Mouse (Mus musculus) cerebellum, adult 9-11 months (tissue): Measurements from ENCODE around the gene Cyp17a1.

Experiments used
- DNase-seq: peaks from one replicate; pipeline ENCODE4 v3.0.0; 2022

The Cyp17a1 gene

DNA sequence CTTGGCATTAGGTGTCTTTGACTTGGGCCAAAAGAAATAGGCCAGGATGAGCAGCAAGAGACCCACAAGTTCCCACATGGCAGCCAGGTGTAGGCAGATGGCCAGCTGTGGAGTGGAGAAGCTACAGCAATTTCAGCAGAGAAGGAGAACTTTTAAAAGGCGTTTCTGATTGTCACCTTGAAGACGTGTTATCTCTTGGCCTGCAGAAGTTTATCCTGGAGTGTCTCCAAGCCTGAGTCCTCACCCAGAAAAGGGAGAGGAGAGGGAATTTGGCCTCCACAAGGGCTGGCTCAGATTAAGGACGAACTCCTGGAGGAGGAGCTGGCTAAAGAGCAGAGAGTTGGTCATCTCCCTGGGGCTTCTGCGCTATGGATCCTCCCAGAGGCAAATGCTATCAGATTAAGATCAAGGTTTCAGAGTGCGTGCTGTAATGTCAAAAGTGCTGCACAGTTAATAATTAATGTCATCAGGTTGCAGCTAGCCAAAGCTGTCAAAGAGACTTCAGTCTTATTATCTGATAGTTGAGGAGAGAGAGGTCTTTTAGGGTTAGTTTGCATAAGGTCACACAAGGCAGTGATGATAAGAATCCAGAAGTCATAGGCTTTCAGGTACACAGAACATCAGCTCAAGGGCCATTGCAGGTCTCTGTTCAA lies at the start of gene Cyp17a1:
TSS of gene Cyp17a1 (minus strand) at position 407 of the 653 bp plus-strand sequence.
- no peak for DNase-seq

DNA sequence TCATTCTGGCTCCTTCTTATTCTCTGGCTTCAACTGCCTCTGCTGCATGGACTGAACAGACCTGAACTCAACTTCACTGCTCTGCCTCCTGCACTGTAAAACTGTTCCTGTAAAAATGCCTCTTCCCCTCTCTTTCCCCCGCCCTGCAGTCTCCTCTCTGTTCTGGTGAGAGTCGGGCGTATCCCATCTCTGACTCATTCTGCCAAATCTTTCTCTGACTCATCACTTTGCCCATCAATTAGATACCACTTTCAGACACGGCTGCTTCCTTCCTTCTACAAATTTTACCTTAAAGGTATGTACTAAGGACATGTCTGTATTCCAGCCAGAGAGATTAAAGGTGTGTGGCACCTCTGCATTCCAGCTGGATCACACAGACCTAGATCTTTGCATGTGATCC lies 45.2 kb upstream of the Cyp17a1 start:
- no peak for DNase-seq

DNA sequence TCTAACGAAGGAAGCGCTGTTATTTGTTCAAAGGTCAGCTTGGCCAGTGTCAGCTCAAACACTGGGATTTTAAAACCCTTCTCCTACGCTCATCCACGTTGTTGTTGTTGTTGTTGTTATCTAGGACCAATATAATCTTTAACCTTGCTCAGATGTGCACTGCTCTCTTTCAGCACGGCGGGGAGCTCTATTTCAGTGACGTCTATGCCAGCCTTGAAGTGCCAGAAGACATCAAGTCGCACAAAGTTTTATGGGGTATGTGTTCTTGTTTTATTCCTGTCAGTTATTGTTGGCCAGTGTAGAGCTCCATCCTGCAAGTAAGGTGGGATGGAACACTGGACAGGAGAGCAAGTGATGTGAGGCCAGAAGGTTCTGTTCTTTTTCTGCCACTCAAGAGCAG lies 42.0 kb upstream of the Cyp17a1 start:
- no peak for DNase-seq

DNA sequence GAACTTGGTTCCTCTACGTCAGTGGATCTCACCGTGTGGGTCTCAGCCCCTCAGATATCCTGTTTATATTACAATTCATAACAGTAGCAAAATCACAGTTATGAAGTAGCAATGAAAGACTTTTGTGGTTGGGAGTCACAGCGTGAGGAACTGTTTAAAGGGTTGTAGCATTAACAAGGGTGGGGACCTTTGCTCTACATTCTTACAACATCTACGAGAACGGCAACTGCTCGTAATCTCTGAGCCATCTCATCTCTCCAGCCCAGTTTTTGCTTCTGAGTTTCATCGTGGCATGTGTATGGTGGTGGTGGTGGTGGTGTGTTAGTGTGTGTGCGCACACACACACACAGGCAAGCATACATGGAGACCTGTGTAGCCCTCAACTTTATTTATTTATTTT lies 41.3 kb upstream of the Cyp17a1 start:
- no peak for DNase-seq

DNA sequence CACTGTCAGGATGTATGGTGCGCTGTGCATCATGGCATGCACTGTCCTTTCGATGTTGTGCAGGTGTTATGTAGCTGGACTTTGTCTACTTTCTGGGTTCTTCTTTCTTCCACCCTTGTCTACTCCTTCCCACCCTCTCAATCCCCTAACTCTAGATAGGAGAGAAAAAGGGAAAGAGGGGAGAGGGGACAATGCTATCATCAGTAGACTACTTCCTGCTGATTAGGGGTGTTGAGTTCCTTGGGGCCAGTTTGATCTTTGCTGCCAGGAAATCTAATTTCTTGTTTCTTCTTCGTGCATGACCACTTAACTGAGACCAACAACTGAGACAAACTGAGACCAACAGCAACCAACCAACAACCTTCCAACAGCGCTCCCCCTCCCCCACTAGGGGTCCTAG lies 37.6 kb upstream of the Cyp17a1 start:
- DNase-seq = no peak

DNA sequence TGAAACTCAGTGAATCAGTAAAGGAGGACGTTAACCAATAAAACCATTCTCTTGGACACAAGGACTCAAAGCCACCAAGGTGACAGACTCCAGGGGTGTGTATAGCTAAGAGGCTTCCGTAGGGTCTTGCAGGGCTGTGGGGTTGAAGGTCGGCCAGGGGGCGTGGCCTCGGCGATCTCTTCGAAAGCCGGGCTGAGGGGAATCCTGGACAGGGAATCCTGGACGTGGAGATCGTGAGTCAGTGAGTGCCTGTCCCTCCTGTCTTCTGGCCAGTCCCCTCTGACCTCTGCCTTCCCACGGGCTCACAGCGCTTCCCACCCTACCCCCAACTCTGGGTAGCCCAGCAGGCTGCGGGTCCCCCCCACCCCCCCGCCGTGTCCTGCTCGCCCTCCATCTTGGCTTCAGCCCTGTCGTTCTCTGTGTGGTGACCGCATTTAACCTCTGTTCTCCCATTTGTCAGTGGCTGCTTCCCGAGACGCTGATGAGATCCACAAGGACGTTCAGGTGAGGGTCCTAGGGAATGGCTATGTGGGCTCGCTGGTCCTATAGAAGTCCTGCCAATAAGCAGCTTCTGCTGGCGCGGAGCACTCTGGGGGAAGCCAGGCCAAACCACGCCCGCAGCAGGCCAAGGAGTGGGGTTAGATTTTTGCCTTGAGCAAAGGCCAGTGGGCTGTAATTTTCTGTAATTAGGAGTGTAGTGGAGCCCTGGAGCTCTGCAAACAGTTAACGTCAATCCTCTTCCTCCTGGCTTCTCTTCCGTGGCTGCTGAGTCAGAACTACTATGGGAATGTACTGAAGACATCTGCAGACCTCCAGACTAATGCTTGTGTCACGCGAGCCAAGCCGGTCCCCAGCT lies 34.6 kb upstream of the Cyp17a1 start, which contains the start of gene As3mt:
TSS of gene As3mt (plus strand) at position 163 of the 856 bp plus-strand sequence.
- peak; percentile 80 for DNase-seq

DNA sequence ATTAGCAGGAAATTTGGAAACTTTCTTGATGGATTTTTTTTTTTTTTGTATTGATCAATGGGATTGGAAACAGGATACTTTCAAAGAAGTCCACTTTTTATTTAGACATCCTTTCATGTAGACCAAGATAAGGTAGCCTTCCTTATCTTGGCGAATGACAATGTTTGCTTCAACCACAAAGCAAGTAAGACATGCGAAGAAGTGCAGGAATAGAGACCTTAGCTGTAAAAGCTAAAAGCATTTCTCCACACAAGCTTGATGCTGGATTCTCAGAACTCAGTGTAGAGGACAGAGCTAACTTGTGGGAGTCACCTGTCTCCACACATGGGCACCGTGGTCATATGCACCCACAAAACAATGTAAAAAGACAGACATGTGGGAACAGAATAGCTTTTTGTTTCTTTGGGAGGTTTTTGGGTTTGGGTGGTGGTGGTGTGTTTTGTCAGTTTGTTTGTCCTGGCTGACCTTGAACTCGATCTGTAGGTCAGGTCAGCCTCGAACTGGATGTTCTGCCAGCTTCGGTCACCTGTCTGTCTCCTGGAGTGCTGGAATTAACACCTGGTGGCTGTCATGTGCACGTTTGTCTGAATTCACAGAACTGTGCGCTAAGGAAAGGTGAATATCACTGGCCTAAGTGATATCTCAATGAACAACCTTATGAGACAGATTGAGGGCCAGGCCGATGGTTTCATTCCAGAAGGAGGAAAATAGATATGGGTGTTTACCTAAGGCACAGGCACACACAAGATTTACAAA lies 33.7 kb upstream of the Cyp17a1 start:
- DNase-seq = no peak

DNA sequence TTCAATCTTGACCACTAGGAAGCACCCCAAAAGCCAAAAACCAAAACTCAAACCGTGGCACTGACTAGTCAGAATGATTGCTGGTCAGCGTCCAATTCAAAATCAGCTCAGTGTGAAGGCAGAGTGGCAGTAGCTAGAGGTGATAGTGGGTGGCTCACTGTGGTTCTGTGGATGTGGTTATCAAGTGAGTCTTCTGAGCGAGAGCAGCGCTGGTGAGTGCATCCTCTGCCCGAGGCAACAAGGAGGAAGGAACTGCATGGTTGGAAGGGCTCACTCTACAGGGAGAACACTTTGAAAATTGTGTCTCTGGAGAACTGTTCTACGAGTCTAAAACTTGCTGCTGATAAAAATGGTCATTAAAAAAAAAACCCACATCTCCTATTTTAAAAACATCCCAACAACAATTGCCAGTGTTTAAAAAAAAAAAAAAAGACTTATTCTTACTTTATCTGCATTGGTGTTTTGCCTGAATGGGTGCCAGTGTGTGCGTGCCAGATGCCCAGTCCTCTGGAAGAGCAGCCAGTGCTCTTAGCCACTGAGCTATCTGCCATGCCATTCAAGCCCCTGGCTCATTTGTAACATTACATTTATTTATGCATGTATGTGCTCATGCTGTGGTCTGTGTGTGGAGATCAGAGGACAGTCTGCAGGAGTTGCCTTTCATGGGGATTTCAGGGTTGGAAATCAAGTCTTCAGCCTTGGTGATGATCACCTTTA lies 33.0 kb upstream of the Cyp17a1 start:
- no peak for DNase-seq

DNA sequence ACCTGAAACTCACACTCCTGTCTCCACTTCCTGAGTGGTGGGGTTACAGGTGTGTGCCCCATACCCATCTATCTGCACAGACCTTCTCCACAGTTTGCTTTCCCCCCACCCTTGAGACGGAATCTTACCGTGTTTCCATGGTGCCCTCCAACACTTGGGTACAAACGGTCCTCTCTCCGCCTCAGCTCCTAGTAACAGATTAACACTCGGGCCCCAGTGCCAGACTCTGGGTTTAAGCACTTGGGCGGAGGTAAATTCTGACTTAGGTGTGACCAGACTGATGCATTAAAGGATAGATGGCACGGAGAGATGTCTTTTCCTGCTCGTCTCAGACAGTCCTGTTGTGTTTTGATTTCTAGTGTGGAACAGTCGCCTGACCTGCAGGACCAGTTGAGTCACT lies 28.2 kb upstream of the Cyp17a1 start:
- DNase-seq = no peak

DNA sequence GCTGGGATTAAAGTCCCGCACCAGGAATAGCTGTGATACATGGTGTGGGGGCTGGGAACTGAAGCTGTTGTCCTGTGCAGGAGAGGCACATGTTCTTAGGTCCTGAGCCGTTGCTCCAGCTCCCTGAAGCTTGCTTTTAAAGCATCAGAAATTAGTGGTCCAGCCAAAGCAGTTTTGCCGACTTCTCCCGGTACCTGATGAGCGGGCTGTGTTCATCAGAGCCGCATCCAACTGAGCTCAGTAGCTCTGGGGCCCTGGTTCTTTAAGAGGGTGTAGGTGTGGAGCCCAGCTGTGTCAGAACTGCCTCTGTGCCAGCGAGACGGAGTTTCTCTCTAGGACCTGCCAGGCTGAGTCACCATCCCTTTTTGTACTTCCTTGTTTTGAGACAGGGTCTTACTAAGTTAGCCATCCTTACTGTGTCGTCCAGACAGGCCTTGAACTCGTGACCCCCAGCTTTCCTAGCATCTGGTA lies 26.1 kb upstream of the Cyp17a1 start:
- no peak for DNase-seq

DNA sequence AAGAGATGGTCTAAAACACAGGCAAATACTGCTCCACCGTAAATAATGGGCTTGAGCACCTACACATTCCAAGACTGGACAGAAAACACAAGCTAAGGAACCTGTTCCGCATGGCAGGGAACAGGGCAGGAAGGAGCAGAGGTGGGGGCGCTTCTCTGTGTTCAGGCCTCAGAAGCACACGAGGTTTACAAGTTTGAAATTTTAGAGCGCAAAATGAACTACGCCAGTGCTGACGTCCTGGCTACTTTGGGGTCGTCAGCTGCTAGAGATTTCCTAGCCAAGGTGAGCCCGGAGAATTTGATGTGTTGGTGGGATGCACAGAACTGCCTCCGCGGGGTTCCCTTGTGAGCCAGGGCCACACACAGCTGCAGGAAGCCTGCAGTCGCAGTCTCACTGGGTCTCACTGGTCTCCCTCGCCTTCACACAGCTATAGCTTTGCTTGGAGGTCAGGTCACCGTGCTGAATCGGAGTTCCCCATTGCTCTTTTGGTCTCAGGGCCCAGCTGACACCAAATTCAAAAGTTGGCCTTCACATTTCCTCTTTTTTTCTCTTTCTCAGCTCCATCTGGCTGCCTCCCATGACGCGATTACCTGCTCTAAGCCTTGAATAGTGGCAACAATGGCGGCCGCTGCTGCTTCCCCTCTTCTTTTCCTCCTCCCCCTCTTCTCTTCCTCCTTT lies 25.0 kb upstream of the Cyp17a1 start:
- DNase-seq = no peak

DNA sequence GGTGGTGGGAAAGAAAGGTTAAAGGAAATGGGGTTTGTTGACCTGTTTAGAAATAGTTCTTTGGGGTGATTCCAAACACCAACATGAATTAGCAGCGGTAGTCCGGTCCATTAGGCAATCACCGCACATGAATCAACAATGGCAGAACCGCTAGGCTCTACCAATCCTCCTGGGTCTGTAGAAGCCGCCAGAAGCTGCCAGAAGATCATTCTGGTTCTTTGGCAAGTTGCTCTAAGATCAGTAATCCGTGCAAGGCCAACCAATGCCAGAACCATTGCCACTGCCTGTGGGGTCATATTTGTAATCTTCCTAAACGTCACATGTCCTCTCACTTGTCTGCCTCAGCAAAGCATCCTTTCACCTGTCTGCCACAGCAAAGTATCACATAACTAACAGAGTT lies 24.0 kb upstream of the Cyp17a1 start:
- DNase-seq = no peak

DNA sequence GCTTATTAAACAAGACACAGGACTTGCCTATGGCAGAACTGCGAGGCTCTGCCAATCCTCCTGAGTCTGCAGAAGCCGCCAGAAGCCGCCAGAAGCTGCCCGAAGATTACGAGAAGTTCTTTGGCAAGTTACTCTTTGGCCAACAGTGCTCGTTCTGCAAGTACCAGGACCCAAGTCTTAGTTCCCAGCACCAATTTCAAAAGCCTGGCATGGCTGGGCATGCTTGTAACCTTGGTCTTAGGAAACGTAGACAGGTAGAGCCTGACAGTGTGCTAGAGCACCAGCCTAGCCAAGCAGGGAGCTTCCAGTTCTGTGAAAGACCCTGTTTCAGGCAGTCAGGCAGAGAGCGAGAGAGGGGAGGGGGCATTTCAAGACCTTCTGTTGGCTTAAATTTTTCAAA lies 23.5 kb upstream of the Cyp17a1 start:
- no peak for DNase-seq

DNA sequence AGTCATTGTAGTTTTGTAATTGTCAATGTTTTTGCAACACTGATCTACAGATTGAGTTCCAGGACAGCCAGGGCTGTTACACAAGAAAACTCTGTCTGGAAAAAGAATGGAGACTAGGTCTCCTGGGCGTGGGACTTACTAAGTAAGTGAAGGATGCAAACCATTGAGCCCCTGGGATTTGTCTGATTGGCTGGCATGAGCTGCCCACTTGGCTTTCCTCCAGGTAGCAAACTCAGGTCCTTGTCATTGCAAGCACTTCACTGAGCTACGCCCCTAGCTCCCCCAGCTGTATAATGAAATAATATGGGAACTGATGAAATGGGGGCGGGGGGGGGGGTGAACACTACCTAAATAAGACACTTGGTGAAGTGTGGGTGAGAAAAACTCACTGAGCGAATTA lies 20.2 kb upstream of the Cyp17a1 start:
- no peak for DNase-seq

DNA sequence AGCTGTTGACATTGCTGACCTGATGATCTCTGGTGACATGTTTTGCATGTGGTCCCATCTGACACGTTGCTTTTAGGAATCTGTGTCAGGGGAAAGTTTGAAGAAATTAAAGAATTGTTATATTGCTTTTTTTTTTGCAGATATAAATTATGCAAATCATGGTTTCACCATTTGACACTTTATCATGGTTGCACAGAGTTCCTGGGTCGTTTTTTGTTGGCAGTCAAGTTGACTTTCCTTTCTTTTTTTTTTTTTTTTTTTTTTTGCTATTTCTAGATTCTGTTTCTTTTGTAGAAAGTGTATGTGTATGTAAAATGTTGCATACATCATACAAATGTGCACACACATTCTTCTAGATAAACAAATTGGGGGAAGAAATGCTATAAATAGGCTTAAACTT lies 18.1 kb upstream of the Cyp17a1 start:
- DNase-seq = no peak

DNA sequence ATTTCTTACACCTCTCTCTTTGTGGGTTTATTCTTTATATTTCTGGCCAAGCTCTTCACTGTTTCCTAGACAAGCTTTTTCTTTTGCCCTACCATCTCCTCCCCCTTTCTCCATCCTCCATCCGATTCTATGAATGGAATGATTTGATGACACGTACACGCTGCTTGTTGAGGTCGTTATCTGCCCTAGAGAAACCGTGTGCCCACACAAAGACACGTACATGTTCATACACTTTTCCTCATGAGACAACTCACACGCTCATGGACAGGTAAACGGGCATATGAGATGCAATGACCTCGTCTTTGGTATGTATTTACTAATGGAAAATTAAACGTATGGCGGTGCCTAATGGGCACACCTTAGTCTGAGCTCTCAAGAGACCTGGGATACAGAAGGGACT lies 17.4 kb upstream of the Cyp17a1 start:
- DNase-seq = no peak

DNA sequence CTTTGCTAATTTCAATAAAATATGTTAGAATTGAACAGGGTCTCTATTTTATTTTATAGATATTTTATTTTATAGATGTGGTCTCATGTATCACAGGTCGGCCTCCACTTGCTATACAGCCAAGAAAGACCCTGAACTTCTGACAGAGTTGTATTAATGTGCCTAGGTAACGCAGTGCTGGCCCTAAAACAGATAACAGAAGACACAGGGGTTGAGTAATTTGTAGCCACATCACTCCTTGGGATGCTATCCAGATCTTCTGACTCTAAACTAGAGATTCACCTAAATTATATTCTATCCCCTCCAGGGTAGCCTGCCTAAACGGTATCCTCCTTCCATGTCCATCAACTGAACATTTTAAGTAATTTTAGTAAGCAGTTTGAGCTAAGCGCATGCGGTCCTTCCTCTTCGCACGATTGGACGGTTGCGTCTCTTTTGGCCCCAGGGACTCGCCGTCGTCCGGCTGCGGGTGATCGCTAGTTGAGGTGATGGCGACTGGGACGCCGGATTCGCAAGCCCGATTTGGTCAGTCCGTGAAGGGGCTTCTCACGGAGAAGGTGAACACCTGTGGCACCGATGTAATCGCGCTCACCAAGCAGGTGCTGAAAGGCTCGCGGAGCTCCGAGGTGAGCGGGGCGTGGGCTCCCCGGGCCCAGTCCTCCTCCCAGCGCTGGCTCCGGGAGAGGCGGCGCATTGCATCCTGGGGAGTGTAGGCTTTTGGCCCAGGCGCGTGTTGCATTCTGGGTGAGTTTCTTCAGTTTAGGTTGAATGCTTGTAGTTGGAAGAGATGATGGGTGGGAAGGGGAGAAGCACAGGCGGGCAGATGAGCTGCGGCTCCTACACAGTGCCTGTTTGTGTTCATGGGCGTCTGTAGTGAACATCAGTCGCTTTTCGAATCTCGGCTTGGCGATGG lies 16.7 kb upstream of the Cyp17a1 start, which contains the start of gene Borcs7:
TSS of gene Borcs7 (plus strand) at position 447 of the 913 bp plus-strand sequence.
- peak; percentile 90 for DNase-seq

DNA sequence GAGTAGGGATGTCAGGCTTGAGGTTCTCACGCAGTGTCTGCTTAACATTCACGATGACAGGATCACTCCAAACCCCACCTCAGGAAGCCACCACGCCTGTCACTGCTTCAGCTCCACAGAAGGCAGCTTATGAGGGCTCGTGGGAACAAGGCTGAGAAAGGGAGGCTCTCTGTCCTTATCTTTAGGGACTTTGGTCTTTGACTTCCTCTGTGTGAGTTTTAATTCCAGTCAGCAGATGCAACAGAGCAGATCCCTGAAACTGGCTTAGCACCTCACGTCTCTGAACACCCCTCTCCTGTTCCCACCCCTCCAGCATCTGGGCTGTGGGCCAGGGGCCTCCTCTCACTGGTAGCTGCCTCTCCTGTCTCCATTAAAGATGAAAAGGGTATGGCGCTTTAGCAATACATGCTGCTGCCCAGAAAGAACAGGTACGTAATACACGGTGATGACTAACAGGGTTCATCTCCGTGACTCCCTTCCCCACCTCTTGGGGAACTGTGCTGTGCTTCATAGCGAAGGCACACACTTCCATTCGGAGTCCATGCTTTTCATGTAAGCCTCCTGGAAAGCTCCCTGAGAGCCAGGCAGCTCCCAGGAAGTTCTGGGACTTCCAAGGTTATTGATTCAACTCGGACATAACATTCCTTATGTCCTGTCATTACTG lies 6.9 kb upstream of the Cyp17a1 start:
- no peak for DNase-seq

DNA sequence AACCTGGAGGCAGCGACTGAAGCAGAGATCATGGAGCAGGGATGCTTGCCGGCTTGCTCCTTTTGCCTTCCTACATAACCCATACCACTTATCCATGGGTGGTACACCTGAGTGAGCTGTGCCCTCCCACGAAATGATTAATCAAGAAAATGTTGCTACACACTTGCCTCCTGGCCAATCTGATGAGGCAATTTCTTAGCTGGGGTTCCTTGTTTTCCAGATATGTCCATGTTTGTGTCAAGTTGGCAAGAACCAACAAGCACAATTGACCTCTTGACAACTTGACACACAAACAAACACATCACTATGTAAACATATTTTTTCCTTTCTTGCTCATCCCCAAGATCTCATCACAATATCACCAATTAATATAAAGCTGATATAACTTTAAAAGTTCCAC lies 2.7 kb upstream of the Cyp17a1 start:
- DNase-seq = no peak

DNA sequence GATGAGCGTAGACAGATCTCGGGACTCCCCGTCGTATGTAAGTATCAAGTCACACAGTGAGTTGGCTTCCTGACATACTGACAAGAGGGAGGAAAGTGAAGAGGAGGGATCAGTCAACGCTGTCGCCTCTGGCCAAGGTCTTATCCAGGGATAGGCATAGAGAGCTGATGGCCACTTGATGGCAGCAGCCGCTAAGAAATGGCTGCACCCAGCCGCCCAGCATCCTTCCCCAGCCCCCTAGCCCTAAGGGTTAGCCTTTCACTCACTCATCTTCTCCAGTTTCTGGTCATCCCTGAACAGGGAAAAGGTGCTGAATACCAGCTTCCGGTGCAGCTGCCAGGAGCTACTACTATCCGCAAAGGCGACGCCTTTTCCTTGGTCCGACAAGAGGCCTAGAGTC lies 2.3 kb downstream of the Cyp17a1 start:
- DNase-seq = no peak

DNA sequence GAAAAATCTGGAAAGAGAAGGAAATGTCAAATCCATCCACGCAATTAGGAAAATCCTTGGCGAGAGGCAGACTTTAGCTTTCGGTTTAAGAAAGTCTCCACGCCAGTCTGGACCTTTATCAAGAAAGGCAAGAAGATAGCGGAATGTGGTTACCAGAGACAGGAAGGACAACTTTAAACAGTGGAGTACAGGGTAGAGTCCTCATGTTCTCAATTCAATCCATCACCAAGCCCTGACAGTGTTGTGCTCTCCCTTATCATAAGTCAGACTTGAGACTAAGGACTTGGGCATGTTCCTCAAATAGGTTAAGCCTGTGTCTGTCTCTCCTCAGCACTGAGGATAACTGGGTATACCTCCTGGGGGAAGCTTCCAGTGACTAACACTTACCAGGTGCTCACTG lies 3.2 kb downstream of the Cyp17a1 start:
- no peak for DNase-seq
